Mouse (Mus musculus) C2C12 (cell line): ENCODE results near the gene Ttc34.

Source experiments
- CEBPB ChIP-seq: IDR thresholded peaks from one replicate; pipeline ENCODE4 v1.6.1; 2011; ENCODE audit warnings: low read depth, mild to moderate bottlenecking, control low read depth, moderate library complexity
- CTCF ChIP-seq: IDR thresholded peaks from one replicate; pipeline ENCODE4 v1.5.1; 2011; ENCODE audit not compliant: control insufficient read depth, insufficient read depth, insufficient read length
- FOSL1 ChIP-seq: IDR thresholded peaks from one replicate; pipeline ENCODE4 v1.8.0; 2011; ENCODE audit warnings: mild to moderate bottlenecking, low read length; ENCODE audit not compliant: poor library complexity, insufficient read depth, severe bottlenecking
- MAX ChIP-seq: IDR thresholded peaks from one replicate; pipeline ENCODE4 v1.6.1; 2011; ENCODE audit warnings: mild to moderate bottlenecking, control low read depth
- USF1 ChIP-seq: IDR thresholded peaks from one replicate; pipeline ENCODE4 v1.6.1; 2011; ENCODE audit warnings: low read depth, mild to moderate bottlenecking, control low read depth, moderate library complexity

DNA sequence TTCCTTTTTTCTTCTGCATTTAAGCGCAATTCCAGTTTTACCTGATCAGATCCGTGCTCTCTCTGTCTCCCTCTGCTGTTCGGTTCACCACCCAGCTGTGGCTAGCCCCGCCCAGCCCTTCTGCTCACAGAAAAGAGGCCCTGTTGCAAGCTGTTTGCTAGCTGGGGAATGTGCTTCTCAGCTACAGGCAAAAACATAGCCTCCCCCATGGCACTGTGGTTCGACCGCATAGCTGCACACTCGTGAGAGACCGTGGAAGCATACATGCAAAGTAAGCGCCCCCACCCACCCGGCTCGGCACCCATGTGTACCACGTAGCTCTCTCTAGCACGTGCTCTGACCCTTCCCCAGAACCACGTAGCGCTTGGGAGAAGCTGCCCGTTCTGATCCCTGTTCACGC, 70.6 kb downstream of the Ttc34 start:
- TF ChIP-seq CTCF (peak; percentile 7), MAX (no peak), FOSL1 (no peak), USF1 (no peak), CEBPB (no peak)
